Mouse (Mus musculus): Measurements from ENCODE around the gene Gna12.

- TF ChIP-seq CTCF (IDR thresholded peaks at IDR 0.05; ENCODE audit: control insufficient read depth, insufficient read depth, insufficient read length) (no peak), USF1 (IDR thresholded peaks at IDR 0.05; ENCODE audit: low read depth) (no peak), MYOD1 (IDR thresholded peaks at IDR 0.05; ENCODE audit: control insufficient read depth, insufficient read length, low read depth) (no peak), CEBPB (IDR thresholded peaks at IDR 0.05; ENCODE audit: low read depth) (no peak)
These were observed 15.0 kb downstream of the Gna12 start for GRCm38 (mm10) chr5:140815059-140815728.

Measured in C2C12 (cell line).